Mouse (Mus musculus) brain, embryonic 14.5 days (tissue): ENCODE data around the gene Shisa9. TPM values are rescaled to one million over a fixed set of nuclear protein-coding genes. Genes with fewer than 3 reads are reported as not detected.

Experiments
- DNase-seq: peaks from one replicate; pipeline ENCODE4 v3.0.0-alpha.2; 2011; ENCODE audit warnings: low read depth
- CTCF ChIP-seq: fragments of 200-500 bp; IDR thresholded peaks from 2 replicates; pipeline ENCODE4 v1.5.1; 2012; ENCODE audit warnings: inconsistent platforms, mild to moderate bottlenecking, moderate library complexity, borderline replicate concordance; ENCODE audit not compliant: insufficient read depth, insufficient read length; ENCODE audit errors: extremely low read depth
- POLR2A ChIP-seq: fragments of 200-500 bp; IDR thresholded peaks from 2 replicates; pipeline ENCODE4 v1.6.1; 2012; ENCODE audit warnings: mild to moderate bottlenecking, inconsistent platforms, borderline replicate concordance; ENCODE audit not compliant: poor library complexity, insufficient read depth, insufficient read length, severe bottlenecking; ENCODE audit errors: extremely low read depth
- polyA plus RNA-seq: library from polyadenylated mRNA; depleted of rRNA; stranded (reverse); fragments of >200 nt; gene quantifications from 2 replicates; pipeline ENCODE4 v1.2.3, GENCODE M21; 2012; rRNA removed

Gene Shisa9
- polyA plus RNA-seq, 1 experiment: 18.3 TPM

DNA sequence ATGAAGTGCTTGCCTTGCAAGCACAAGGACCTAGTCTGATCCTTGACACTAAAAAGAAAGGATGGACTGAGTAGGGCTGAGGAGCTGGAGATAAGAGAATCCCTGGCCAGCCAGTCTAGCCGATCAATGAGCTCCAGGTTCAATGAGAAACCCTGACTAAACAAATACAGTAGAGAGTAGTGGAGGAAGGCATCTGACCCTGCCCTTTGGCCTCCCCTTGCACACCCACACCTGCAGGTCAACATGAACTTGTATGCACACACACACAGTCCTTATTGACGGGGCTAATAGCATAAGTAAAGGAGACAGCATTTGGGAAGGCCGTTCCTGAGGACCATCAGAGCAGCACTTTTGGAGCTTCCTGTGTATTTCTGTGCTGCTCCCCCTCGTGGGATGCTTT, 254.7 kb downstream of the Shisa9 start:
- DNase-seq: no peak
- no peak for TF ChIP-seq CTCF
- TF ChIP-seq POLR2A: no peak

DNA sequence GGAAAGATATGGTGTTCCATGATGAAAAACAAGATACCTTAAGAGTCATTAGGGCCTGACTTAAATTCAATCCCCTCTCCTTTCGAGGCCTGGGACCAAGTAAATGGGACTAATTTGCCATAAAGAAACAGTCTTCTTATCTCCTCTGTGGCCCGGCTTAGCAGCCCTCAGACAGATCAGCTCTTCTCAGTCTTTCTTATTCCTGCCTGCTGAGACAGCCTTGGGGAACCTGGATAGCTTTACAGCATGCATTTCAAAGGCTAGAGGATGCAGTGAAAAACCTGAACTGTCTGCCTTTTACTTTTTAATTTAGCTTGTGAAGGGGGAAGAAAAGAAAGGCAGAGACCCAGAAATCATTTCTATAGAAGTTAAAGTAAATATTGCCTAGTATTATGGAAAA, 275.4 kb downstream of the Shisa9 start:
- TF ChIP-seq CTCF (no peak), POLR2A (no peak)
- DNase-seq: peak; percentile 48

GRCm38 (mm10) chr16:12265828-12266227, 281.9 kb downstream of the Shisa9 start:
- TF ChIP-seq POLR2A: no peak
- TF ChIP-seq CTCF: no peak
- no peak for DNase-seq

DNA sequence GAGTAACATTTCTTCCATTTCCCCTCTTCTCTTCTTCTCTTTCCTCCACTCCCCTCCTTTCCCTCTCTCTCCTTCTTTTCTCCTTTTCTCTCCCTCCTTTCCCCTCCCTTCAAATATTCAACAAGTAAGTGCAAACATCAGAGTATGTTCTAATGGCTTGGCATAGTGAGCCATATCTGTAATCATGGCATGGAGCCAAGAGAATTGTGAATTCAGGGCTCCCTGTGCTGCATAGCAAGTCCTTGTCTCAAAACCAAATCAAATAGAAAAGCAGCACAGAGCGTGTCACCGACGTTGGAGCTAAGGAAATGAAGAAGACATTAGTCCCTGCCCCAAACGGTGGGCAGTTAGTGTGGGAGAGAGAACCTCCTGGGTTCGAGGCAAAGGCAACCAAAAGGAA, 316.6 kb downstream of the Shisa9 start:
- TF ChIP-seq CTCF (no peak), POLR2A (no peak)
- DNase-seq: peak; percentile 48

- TF ChIP-seq POLR2A (no peak), CTCF (no peak)
- no peak for DNase-seq
Observed at GRCm38 (mm10) chr16:12303420-12303819, 319.5 kb downstream of the Shisa9 start.

DNA sequence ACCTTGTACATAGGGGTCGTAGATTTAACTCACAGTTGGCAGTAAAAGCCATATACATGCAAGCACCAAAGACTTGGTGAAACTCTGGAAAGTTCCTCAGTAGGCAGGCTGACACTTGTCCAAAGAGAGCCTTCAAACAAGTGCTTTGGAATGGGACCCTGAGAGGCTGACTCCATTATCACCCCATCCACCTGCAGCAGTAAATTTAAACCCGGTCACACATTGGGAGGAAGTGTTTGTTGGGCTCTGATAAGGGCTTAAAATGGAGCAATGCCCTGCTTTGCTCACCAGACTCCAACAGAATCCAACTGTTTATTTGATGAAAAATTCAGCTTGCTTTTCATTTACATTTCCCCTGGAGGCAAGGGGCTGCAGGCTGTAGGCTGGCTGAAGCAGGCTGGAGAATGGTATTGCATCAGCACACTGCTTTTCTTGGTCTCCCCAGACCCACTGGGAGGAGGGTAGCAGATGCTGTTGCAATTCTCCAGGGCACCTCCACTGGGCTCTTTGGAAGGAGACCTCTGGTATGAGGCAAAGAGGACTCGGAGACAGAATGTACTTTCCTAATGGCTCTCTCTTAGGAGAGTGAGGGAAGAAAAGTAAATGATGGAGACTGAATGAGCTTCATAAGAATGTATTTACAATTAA, 323.5 kb downstream of the Shisa9 start:
- TF ChIP-seq POLR2A (no peak), CTCF (no peak)
- no peak for DNase-seq

DNA sequence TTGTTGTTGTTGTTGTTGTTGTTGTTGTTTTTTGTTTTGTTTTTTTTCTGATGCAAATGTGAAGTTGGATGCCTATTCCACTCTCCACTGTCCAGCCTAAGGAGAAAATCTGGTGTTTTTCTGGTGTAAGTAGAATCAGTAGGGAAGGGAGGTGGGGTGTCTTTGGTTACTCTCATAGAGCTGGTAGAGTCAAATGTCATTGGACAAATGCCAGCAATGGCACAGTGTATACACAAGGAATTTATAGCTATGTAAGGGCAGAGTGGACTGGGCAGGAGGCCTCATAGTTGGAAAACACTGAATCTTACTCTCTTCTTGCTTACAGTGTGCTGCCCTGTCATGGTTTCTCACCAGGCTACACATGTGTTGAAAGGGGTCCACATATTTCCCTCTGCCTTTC, 325.9 kb downstream of the Shisa9 start:
- TF ChIP-seq CTCF: no peak
- TF ChIP-seq POLR2A: no peak
- DNase-seq: no peak

DNA sequence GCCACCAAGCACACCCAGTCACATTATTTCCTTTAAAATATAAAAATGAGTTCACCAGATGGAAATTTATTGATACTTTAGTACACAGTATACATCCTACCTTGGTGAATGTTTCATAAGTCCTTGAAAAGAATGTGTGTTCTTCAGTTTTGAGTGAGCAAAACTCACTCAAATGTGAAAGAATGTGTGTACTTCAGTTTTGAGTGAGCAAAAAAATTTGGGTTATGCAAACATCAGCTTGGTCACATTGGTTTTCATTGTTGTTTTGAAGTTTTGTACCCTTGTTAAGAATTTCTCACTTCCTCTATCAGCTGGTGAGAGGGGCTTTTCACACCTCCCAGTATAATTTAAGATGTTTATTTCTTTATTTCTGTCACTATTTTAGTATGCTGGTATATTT, 331.7 kb downstream of the Shisa9 start:
- no peak for TF ChIP-seq POLR2A
- TF ChIP-seq CTCF: no peak

More for the DNA sequence above, 331.7 kb downstream of the Shisa9 start:
- no peak for DNase-seq

Other genes with a start within 250 kb of the Shisa9 start
- 8.5 and 13.6 TPM in 2 replicates for gene Cpped1, start 74.7 kb upstream of the Shisa9 start, polyA plus RNA-seq